Mouse (Mus musculus): ENCODE data around the gene Mycbp2. TPM values are rescaled to one million over a fixed set of nuclear protein-coding genes. Genes with fewer than 3 reads are reported as not detected.

Mycbp2 gene
- total RNA-seq, 1 experiment, result 16.2 TPM

DNA sequence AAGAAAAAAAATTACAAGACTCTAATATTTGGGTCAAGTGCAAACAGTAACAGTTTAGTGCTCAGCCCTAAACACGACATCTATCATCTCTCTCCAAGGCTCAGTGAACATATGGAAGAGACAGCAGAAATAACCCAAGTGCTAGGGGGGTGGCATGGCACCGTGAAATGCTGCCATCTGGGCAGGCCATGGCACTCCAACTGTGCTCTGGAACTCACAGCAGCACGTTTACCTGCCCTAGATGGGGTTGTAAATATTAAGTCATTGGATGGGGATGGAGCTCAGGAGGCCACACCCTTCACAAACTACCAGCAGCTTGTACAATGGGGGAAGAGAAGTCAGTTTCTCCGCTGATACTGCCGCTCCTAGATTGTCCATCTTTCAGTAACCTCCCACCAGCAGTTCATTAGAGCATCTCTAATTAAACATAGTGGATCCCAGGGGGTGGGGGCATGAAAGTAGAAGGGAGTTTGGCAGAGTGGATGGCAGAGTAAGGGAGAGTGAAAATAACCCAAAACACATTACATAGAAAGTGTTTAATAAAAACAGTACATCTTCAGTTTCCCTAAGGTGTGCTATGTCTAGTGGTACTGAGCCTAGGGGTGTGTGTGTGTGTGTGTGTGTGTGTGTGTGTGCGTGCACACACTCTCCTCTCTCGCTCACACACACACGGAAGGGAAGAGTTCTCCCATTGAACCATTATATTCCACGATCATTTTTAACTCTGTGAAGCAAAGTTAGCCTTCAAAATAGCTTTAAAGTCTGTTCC, 267.2 kb downstream of the Mycbp2 start:
- H3K36me3 ChIP-seq (ENCODE audit: control insufficient read depth, insufficient read depth, low read length, poor library complexity, severe bottlenecking), result peaks cover 17% of the 10 kb centered on the region

DNA sequence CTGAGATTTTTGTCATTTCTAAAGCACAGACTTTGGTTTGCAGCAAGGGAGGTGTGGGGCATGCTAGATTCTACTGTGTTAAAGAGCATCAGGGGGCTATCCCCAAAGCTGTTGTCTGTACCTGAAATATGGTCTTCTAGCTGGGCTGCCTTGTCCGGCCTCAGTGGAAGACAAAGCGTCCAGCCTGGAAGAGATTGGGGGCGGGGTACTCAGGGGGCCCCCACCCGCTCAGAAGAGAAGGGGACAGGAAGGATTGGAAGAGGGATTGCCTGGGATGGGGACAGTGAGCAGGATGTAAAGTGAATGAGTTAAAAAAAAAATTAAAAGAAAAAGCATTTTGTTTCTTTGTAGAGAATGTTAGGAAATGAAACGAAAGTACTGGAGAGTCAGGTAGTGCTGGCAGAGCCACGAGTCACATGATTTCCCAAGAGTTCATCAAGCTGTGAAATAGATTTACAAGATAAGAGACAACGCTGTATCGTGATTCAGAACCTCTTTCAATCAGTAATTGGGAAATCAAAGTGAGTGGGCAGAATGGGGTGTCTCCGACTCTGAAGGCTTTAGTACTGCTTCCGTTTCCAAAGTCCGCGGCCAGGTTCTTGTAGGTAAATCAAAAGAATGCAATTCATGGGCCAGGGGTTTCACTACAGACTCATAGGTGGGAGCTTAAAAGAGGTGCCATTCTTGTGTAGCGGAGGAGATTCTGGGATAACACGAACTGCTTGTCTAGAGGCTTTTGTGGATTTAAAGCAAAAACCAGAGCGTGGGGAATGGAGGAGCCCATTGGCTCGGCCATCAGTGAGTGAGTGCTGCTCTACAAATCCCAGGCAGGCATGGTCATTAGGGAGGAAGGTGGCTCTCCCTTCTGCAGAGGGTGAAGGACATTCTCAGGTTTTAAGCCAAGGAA, 268.4 kb downstream of the Mycbp2 start:
- Histone ChIP-seq H3K4me1 (ENCODE audit: control insufficient read depth in 2 of 2, insufficient read depth in 2 of 2, low read length in 2 of 2, poor library complexity in 1 of 2) (peaks cover 0 to 10% of the 10 kb centered on the region in 2 experiments; a peak in 2 of 4 replicates), H3K36me3 (ENCODE audit: control insufficient read depth, insufficient read depth, low read length, poor library complexity, severe bottlenecking) (peaks cover 16% of the 10 kb centered on the region), H3K27ac (ENCODE audit: insufficient read depth, low read depth, low read length, poor library complexity, severe bottlenecking) (0 out of 2 replicates have a peak overlapping the region, but pooled peaks have one; percentile 29), H3K9ac (ENCODE audit: insufficient read depth, low read depth, low read length, poor library complexity, severe bottlenecking) (peak overlapping the region; percentile 52; the same call in 1 of the 2 replicates), H3K4me3 (ENCODE audit: insufficient read depth in 1 of 2, low read depth in 1 of 2, low read length in 2 of 2, poor library complexity in 1 of 2, severe bottlenecking in 1 of 2) (peak overlapping the region in 1 of 2 experiments; percentile 27; a peak in 1 of 4 replicates), H3K9me3 (ENCODE audit: control insufficient read depth, insufficient read depth, low read depth, low read length) (no peaks in the 10 kb centered on the region)
- in situ Hi-C loops (cut with MboI; ENCODE audit: low sequenced_read_pairs in 2 of 2, unreplicated experiment in 2 of 2), result no loop called here
- TF ChIP-seq MAFK (IDR thresholded peaks at IDR 0.05; ENCODE audit: insufficient read depth, low read depth, low read length) (no peak), ZNF384 (IDR thresholded peaks at IDR 0.05; ENCODE audit: low read depth, low read length) (no peak), HCFC1 (IDR thresholded peaks at IDR 0.05; ENCODE audit: borderline replicate concordance, insufficient read depth, low read length) (no peak), CHD2 (IDR thresholded peaks at IDR 0.05; ENCODE audit: low read depth, low read length) (no peak), ZC3H11A (IDR thresholded peaks at IDR 0.05; ENCODE audit: borderline replicate concordance, low read depth, low read length) (no peak)
- DNase-seq (ENCODE audit: low read depth, low spot score), result no peak

More for the DNA sequence above, 267.2 kb downstream of the Mycbp2 start:
- Histone ChIP-seq H3K9me3 (ENCODE audit: control insufficient read depth, insufficient read depth, low read depth, low read length) (no peaks in the 10 kb centered on the region), H3K4me3 (ENCODE audit: insufficient read depth in 1 of 2, low read depth in 1 of 2, low read length in 2 of 2, poor library complexity in 1 of 2, severe bottlenecking in 1 of 2) (no peak overlapping the region), H3K9ac (ENCODE audit: insufficient read depth, low read depth, low read length, poor library complexity, severe bottlenecking) (no peak overlapping the region), H3K27ac (ENCODE audit: insufficient read depth, low read depth, low read length, poor library complexity, severe bottlenecking) (no peak overlapping the region), H3K4me1 (ENCODE audit: control insufficient read depth in 2 of 2, insufficient read depth in 2 of 2, low read length in 2 of 2, poor library complexity in 1 of 2) (peaks cover 0 to 10% of the 10 kb centered on the region in 2 experiments; a peak in 2 of 4 replicates)
- no peak for DNase-seq (ENCODE audit: low read depth, low spot score)
- in situ Hi-C loops (cut with MboI; ENCODE audit: low sequenced_read_pairs in 2 of 2, unreplicated experiment in 2 of 2), result no loop called here
- TF ChIP-seq MAFK (IDR thresholded peaks at IDR 0.05; ENCODE audit: insufficient read depth, low read depth, low read length) (no peak), HCFC1 (IDR thresholded peaks at IDR 0.05; ENCODE audit: borderline replicate concordance, insufficient read depth, low read length) (no peak), ZC3H11A (IDR thresholded peaks at IDR 0.05; ENCODE audit: borderline replicate concordance, low read depth, low read length) (no peak), ZNF384 (IDR thresholded peaks at IDR 0.05; ENCODE audit: low read depth, low read length) (no peak), CHD2 (IDR thresholded peaks at IDR 0.05; ENCODE audit: low read depth, low read length) (no peak)

DNA sequence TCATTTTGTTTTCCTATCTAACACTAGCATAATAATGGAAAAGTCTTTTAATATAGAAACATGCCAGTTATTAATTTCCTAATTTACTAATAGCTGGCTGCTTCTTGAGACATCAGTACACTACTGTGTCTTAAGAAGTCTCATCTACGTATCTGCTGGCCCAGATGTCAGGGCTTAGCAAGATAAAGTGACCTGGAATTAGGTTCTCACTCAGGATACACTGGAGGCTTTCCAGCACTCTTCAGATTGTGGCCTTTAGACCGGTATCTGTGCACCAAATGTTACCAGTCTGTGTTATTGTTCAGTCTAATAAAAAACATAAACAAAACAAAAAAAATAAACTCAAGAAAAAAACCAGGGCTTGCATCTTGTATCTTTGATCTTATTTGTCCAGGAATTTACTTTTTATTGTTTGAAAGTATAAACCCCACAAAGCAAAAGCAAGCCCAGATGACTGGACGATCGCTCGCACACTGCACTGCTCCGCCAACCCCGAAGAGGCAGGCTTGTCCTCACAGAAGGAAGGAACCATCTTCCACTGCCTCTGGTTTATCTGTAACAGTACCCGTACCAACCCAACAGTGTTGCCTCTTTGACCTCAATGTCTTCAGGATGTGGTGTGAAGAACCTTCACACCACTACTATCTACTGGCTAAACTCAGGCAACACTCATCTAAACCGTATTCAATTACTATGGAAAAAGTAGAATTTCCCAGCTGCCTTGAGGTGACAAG, 269.2 kb downstream of the Mycbp2 start:
- Histone ChIP-seq H3K9ac (ENCODE audit: insufficient read depth, low read depth, low read length, poor library complexity, severe bottlenecking) (no peak overlapping the region), H3K36me3 (ENCODE audit: control insufficient read depth, insufficient read depth, low read length, poor library complexity, severe bottlenecking) (peaks cover 17% of the 10 kb centered on the region), H3K27ac (ENCODE audit: insufficient read depth, low read depth, low read length, poor library complexity, severe bottlenecking) (no peak overlapping the region), H3K4me3 (ENCODE audit: insufficient read depth in 1 of 2, low read depth in 1 of 2, low read length in 2 of 2, poor library complexity in 1 of 2, severe bottlenecking in 1 of 2) (no peak overlapping the region), H3K9me3 (ENCODE audit: control insufficient read depth, insufficient read depth, low read depth, low read length) (no peaks in the 10 kb centered on the region), H3K4me1 (ENCODE audit: control insufficient read depth in 2 of 2, insufficient read depth in 2 of 2, low read length in 2 of 2, poor library complexity in 1 of 2) (peaks cover 0 to 10% of the 10 kb centered on the region in 2 experiments; a peak in 2 of 4 replicates)
- DNase-seq (ENCODE audit: low read depth, low spot score), result no peak
- in situ Hi-C loops (cut with MboI; ENCODE audit: low sequenced_read_pairs in 2 of 2, unreplicated experiment in 2 of 2), result no loop called here
- TF ChIP-seq CHD2 (IDR thresholded peaks at IDR 0.05; ENCODE audit: low read depth, low read length) (no peak), MAFK (IDR thresholded peaks at IDR 0.05; ENCODE audit: insufficient read depth, low read depth, low read length) (no peak), ZNF384 (IDR thresholded peaks at IDR 0.05; ENCODE audit: low read depth, low read length) (no peak), ZC3H11A (IDR thresholded peaks at IDR 0.05; ENCODE audit: borderline replicate concordance, low read depth, low read length) (no peak)

DNA sequence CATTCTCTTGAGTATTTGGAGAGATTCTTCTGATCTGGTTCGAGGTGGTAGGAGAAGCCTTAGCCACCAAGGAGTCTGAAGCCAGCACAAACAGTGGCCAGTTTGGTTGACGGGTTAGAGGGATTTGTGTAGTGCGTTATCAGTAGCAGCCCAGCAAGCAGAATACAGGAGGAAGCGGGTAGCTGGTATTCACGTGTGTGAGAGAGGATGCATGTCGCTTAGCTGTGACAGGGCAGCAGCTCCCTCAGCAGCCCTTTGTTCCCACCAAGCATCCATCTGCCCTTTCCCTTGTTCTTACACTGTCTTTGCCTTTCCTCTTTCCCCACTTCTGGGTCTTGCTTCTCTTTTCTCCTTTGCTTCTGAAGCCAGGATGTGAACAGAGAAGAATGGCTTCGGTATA, 271.4 kb downstream of the Mycbp2 start:
- peaks cover 24% of the 10 kb centered on the region for H3K36me3 ChIP-seq (ENCODE audit: control insufficient read depth, insufficient read depth, low read length, poor library complexity, severe bottlenecking)
- no peak overlapping the region for H3K9ac ChIP-seq (ENCODE audit: insufficient read depth, low read depth, low read length, poor library complexity, severe bottlenecking)
- H3K9me3 ChIP-seq (ENCODE audit: control insufficient read depth, insufficient read depth, low read depth, low read length), result no peaks in the 10 kb centered on the region
- no peak for DNase-seq (ENCODE audit: low read depth, low spot score)
- in situ Hi-C loops (cut with MboI; ENCODE audit: low sequenced_read_pairs in 2 of 2, unreplicated experiment in 2 of 2), result no loop called here
- H3K27ac ChIP-seq (ENCODE audit: insufficient read depth, low read depth, low read length, poor library complexity, severe bottlenecking), result no peak overlapping the region
- TF ChIP-seq CHD2 (IDR thresholded peaks at IDR 0.05; ENCODE audit: low read depth, low read length), result no peak
- H3K4me3 ChIP-seq (ENCODE audit: insufficient read depth in 1 of 2, low read depth in 1 of 2, low read length in 2 of 2, poor library complexity in 1 of 2, severe bottlenecking in 1 of 2), result no peak overlapping the region
- peaks cover 0 to 10% of the 10 kb centered on the region in 2 experiments; a peak in 2 of 4 replicates for H3K4me1 ChIP-seq (ENCODE audit: control insufficient read depth in 2 of 2, insufficient read depth in 2 of 2, low read length in 2 of 2, poor library complexity in 1 of 2)
